Mouse (Mus musculus) right cerebral cortex, postnatal 4 days (tissue): ENCODE measurements around the gene Gm20388.

ENCODE experiments used
- DNase-seq: peaks from one replicate; pipeline ENCODE4 v3.0.0-alpha.2; 2022

The Gm20388 gene

GRCm38 (mm10) chr8:122050620-122051019, 2140.0 kb downstream of the Gm20388 start:
- no peak for DNase-seq

- DNase-seq = no peak
Measured at GRCm38 (mm10) chr8:122055321-122055720, 2144.7 kb downstream of the Gm20388 start.

GRCm38 (mm10) chr8:122056113-122056512, 2145.5 kb downstream of the Gm20388 start:
- no peak for DNase-seq

- DNase-seq = no peak
Measured at GRCm38 (mm10) chr8:122056882-122057281, 2146.2 kb downstream of the Gm20388 start.

- DNase-seq = no peak
Measured at GRCm38 (mm10) chr8:122058510-122058909, 2147.9 kb downstream of the Gm20388 start.

GRCm38 (mm10) chr8:122058951-122059350, 2148.3 kb downstream of the Gm20388 start:
- DNase-seq = no peak

- DNase-seq = no peak
Measured at GRCm38 (mm10) chr8:122062508-122063223, 2152.0 kb downstream of the Gm20388 start.

GRCm38 (mm10) chr8:122064353-122064752, 2153.7 kb downstream of the Gm20388 start:
- DNase-seq = no peak

- DNase-seq = no peak
Measured at GRCm38 (mm10) chr8:122067783-122068505, 2157.3 kb downstream of the Gm20388 start.

- DNase-seq = no peak
Measured at GRCm38 (mm10) chr8:122068609-122069008, 2158.0 kb downstream of the Gm20388 start.

GRCm38 (mm10) chr8:122069281-122069680, 2158.6 kb downstream of the Gm20388 start:
- no peak for DNase-seq

GRCm38 (mm10) chr8:122071193-122071592, 2160.6 kb downstream of the Gm20388 start:
- DNase-seq = no peak

- DNase-seq = no peak
Measured at GRCm38 (mm10) chr8:122073964-122074363, 2163.3 kb downstream of the Gm20388 start.

GRCm38 (mm10) chr8:122074442-122074841, 2163.8 kb downstream of the Gm20388 start:
- DNase-seq = no peak

GRCm38 (mm10) chr8:122074977-122075376, 2164.3 kb downstream of the Gm20388 start:
- DNase-seq = no peak

- no peak for DNase-seq
Measured at GRCm38 (mm10) chr8:122076183-122076842, 2165.7 kb downstream of the Gm20388 start.

GRCm38 (mm10) chr8:122078321-122078720, 2167.7 kb downstream of the Gm20388 start:
- no peak for DNase-seq

- DNase-seq = no peak
Measured at GRCm38 (mm10) chr8:122079093-122079492, 2168.5 kb downstream of the Gm20388 start.

- no peak for DNase-seq
Measured at GRCm38 (mm10) chr8:122080347-122080746, 2169.7 kb downstream of the Gm20388 start.

- no peak for DNase-seq
Measured at GRCm38 (mm10) chr8:122083401-122083800, 2172.8 kb downstream of the Gm20388 start.

GRCm38 (mm10) chr8:122084145-122084544, 2173.5 kb downstream of the Gm20388 start:
- DNase-seq = no peak

GRCm38 (mm10) chr8:122084726-122085410, 2174.2 kb downstream of the Gm20388 start:
- DNase-seq = no peak

GRCm38 (mm10) chr8:122086064-122086463, 2175.4 kb downstream of the Gm20388 start:
- DNase-seq = no peak
